Mouse (Mus musculus): Measurements from ENCODE around the gene Ptpdc1.

GRCm38 (mm10) chr13:48624968-48625398, 481 bp downstream of the Ptpdc1 start:
- TF ChIP-seq CTCF (IDR thresholded peaks at IDR 0.05) (0 out of 2 replicates have a peak, but pooled peaks have one; percentile 1), POLR2A (IDR thresholded peaks at IDR 0.05; ENCODE audit: insufficient read depth, low read depth, low read length) (no peak), EP300 (IDR thresholded peaks at IDR 0.05; ENCODE audit: insufficient read depth, low read depth, low read length) (no peak)

Measured in heart, adult 2 months (tissue).